Mouse (Mus musculus) adrenal gland, postnatal 14 days (tissue): ENCODE measurements at regions not wholly inside any gene's neighbourhood (a gene's known extent, or its start where the extent isn't known, plus 50 kb on each side); places are given as distances from the start of the nearest gene placed in this dataset.
"Not testable (repeated sequence)": the region's sequence is repeated elsewhere in the genome, so short reads cannot be mapped to it uniquely, and the experiment has no call there.

Experiments
- DNase-seq: peaks from one replicate; pipeline ENCODE4 v3.0.0; 2021; ENCODE audit warnings: mixed read lengths

DNA sequence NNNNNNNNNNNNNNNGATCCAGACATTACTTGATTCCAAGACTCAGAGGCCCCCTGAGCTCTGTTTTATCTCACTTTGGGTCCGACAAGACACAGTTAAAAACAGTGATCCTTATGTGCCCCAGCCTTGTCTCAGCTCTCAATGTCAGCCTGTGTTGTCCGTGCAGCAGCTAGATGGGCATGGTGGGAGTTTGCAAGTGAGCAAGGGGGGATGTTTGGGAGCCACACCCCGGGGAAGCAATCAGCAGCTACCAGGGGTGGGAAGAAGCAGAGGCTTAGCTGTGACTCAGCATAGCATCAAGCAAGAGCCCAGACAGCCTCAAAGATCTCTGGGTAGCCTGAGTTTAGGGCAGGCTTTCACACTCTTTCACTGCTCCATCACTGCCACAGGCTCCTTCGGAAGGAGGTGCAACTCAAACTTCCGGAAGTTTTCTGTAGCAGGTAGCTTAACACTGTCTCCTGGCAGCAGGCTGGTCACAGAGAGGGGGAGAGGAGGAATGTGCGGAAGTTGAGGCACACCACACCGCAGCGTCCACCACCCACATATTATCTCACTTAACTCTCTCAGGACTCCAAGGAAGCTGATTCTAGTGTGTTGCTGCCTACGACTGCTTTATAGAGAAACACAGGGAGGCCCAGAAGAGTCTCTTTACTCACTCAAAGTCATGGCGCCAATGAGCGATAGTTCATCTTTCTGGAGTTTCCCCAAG, 80.2 kb upstream of the Defb33 start:
- DNase-seq: peak; percentile 6

DNA sequence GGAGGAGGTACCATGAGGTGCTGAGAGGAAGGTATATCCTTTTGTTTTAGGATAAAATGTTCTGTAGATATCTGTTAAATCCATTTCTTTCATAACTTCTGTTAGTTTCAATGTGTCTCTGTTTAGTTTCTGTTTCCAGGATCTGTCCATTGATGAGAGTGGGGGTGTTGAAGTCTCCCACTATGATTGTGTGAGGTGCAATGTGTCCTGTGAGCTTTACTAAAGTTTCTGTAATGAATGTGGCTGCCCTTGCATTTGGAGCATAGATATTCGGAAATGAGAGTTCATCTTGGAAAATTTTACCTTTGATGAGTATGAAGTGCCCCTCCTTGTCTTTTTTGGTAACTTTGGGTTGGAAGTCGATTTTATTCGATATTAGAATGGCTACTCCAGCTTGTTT, 79.0 kb upstream of the Defb33 start:
- peak; percentile 4 for DNase-seq

DNA sequence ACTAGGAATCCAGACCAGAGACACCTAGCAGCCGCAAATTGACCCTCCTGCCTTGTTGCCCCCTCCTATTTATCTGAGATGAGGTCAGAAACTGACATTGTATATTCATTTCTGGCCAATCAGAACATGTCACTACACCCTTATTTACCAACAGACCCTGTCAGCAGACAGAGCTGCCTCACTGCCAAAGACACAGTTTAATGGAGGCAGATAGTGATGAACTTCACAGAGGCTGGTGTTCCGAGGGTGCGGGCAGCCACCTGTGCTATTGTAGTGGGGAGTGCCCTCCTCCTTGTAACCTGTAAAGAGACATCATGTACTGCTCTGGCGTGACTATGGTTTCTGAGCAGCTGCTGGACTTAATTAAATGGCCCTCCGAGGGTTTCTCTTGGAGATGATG, 70.0 kb upstream of the Defb33 start:
- peak; percentile 19 for DNase-seq

DNA sequence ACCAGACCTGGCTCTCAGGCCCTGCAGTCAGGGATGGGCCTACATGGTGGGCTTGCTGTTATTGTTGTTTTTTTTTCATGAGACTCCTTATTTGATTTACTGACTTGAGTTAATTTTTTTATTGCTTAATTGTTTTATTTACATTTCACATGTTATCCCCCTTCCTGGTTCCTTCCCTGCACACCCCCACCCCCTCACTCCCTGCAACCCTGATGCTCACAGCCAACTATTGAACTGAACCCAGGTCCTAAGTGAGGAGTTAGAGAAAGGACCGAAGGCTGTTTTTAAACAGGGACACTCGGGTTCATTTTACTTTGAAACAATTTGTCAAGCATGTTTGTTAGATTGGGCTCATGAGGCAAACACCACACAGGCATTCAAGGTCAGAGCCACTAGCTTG, 69.2 kb upstream of the Defb33 start:
- DNase-seq: peak; percentile 11

DNA sequence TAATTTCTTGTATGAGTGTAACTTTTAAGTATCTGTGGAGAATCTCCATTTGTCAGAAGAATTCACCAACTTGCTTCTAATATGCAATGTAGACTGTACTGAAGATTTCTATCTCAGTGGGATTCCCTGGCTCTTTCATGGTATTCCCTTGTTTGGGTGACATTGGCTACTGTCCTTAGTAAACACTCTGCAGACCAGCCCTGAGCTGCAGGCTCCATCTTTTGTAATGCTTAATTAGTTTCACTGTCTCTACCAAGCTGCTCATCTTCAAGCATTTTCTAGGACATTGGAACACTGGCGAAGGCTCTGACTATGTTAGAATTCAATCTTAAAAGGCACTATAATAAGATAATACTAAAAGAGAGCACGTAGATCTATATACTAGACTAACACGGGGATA, 53.0 kb upstream of the Defb33 start:
- DNase-seq: not testable (repeated sequence)
